ENCODE assay signal across 26 mouse cellular contexts in the genomic region with DNA sequence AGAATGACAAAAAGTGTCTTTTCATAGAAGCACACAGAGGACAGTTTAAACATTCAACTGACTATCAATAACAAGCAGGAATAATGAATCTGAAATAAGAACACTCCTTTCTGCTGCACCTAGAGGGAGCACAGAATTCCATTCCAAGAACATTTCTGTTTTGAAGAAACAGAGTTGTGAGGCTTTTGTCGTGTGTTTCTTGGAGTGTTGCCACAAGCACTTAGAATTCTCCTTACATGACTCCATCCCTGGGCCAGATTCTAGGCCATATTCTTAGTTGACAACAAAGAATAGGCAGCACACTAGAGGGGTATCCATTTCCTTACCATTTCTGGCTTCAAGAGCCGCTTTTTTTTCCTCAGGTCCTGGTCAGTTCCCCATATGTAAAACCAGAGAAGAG.
DNase-seq lines count a peak whose midpoint lies in the region; ATAC-seq and TF ChIP-seq lines count a peak whose summit lies in the region.
"Had no signal": no experiment of that assay in that cellular context is flagged by ENCODE, and none has a peak within 500 bp of the region (broad histone marks: within the 10 kb centered on the region; RNA-seq: fewer than 3 reads in every experiment).

No protein-coding gene starts in this region.

- WGBS in forebrain, postnatal 0 days = 46% methylated on average over 2 of the region's 2 CpGs
- WGBS in forebrain, embryonic 12.5 days = 70% methylated on average over 2 of the region's 2 CpGs
- 50% methylated on average over 2 of the region's 2 CpGs for WGBS in kidney, adult 2 months
- 73% methylated on average over 2 of the region's 2 CpGs for WGBS in midbrain, embryonic 14.5 days
- WGBS in midbrain, embryonic 10.5 days = 79% methylated on average over 2 of the region's 2 CpGs
- WGBS in stomach, postnatal 0 days = 38% methylated on average over 2 of the region's 2 CpGs

- no peak overlapping the region for H3K9ac ChIP-seq in forebrain, postnatal 0 days
- H3K9ac ChIP-seq in forebrain, embryonic 12.5 days = no peak overlapping the region
- H3K9ac ChIP-seq in midbrain, embryonic 14.5 days (replicated peaks; ENCODE audit: low read length) = no peak overlapping the region
- H3K9ac ChIP-seq in stomach, postnatal 0 days (ENCODE audit: low read length) = no peak overlapping the region
- H3K9ac ChIP-seq: embryonic facial prominence, embryonic 12.5 days; forebrain, embryonic 13.5 days; liver, postnatal 0 days; midbrain, embryonic 13.5 days had no signal

- 0 out of 2 replicates have a peak, but pooled peaks have one; percentile 29 for TF ChIP-seq CTCF in forebrain, postnatal 0 days (IDR thresholded peaks at IDR 0.05; ENCODE audit: low read depth)
- no peak for TF ChIP-seq CTCF in kidney, adult 2 months (conservative IDR thresholded peaks at IDR 0.05; ENCODE audit: insufficient read depth, insufficient read length, low read depth, low read length)
- TF ChIP-seq CTCF in stomach, postnatal 0 days (IDR thresholded peaks at IDR 0.05; ENCODE audit: low read depth) = 0 out of 2 replicates have a peak, but pooled peaks have one; percentile 17

- no peak for TF ChIP-seq EP300 in stomach, postnatal 0 days (optimal IDR thresholded peaks at IDR 0.05)

- H3K4me1 ChIP-seq in forebrain, postnatal 0 days (ENCODE audit: insufficient read depth) = no peaks in the 10 kb centered on the region
- H3K4me1 ChIP-seq in forebrain, embryonic 12.5 days = no peaks in the 10 kb centered on the region
- no peaks in the 10 kb centered on the region for H3K4me1 ChIP-seq in kidney, adult 2 months (ENCODE audit: control insufficient read depth, insufficient read depth, low read length)
- no peaks in the 10 kb centered on the region for H3K4me1 ChIP-seq in midbrain, embryonic 14.5 days (ENCODE audit: control insufficient read depth, insufficient read depth, low read length)
- no peaks in the 10 kb centered on the region for H3K4me1 ChIP-seq in midbrain, embryonic 10.5 days
- H3K4me1 ChIP-seq in stomach, postnatal 0 days (replicated peaks; ENCODE audit: control insufficient read depth, insufficient read depth) = no peaks in the 10 kb centered on the region
- H3K4me1 ChIP-seq: embryonic facial prominence, embryonic 12.5 days; forebrain, embryonic 13.5 days; midbrain, embryonic 13.5 days had no signal

- no peaks in the 10 kb centered on the region for H3K36me3 ChIP-seq in forebrain, postnatal 0 days (ENCODE audit: insufficient read depth)
- H3K36me3 ChIP-seq in forebrain, embryonic 12.5 days (replicated peaks) = no peaks in the 10 kb centered on the region
- no peaks in the 10 kb centered on the region for H3K36me3 ChIP-seq in kidney, adult 2 months (ENCODE audit: control insufficient read depth, insufficient read depth, low read length)
- H3K36me3 ChIP-seq in midbrain, embryonic 14.5 days (ENCODE audit: control insufficient read depth, insufficient read depth, low read length) = no peaks in the 10 kb centered on the region
- no peaks in the 10 kb centered on the region for H3K36me3 ChIP-seq in midbrain, embryonic 10.5 days
- no peaks in the 10 kb centered on the region for H3K36me3 ChIP-seq in stomach, postnatal 0 days (ENCODE audit: control insufficient read depth, insufficient read depth, low read length)
- H3K36me3 ChIP-seq: embryonic facial prominence, embryonic 12.5 days; midbrain, embryonic 13.5 days had no signal

- no peak overlapping the region for H3K27ac ChIP-seq in forebrain, postnatal 0 days (ENCODE audit: low read depth, low read length)
- no peak overlapping the region for H3K27ac ChIP-seq in forebrain, embryonic 12.5 days
- H3K27ac ChIP-seq in kidney, adult 2 months (ENCODE audit: insufficient read depth, low read depth, low read length) = no peak overlapping the region
- no peak overlapping the region for H3K27ac ChIP-seq in midbrain, embryonic 14.5 days (replicated peaks; ENCODE audit: low read depth, low read length)
- H3K27ac ChIP-seq in midbrain, embryonic 10.5 days (replicated peaks) = no peak overlapping the region
- H3K27ac ChIP-seq in stomach, postnatal 0 days (replicated peaks) = no peak overlapping the region
- H3K27ac ChIP-seq: embryonic facial prominence, embryonic 12.5 days; forebrain, embryonic 13.5 days; midbrain, embryonic 13.5 days had no signal

- no peaks in the 10 kb centered on the region for H3K27me3 ChIP-seq in forebrain, postnatal 0 days (ENCODE audit: insufficient read depth, low read length)
- H3K27me3 ChIP-seq in forebrain, embryonic 12.5 days = no peaks in the 10 kb centered on the region
- no peaks in the 10 kb centered on the region for H3K27me3 ChIP-seq in kidney, adult 2 months (replicated peaks; ENCODE audit: control insufficient read depth, insufficient read depth, low read length)
- H3K27me3 ChIP-seq in midbrain, embryonic 14.5 days (ENCODE audit: control insufficient read depth, insufficient read depth, low read length) = no peaks in the 10 kb centered on the region
- no peaks in the 10 kb centered on the region for H3K27me3 ChIP-seq in midbrain, embryonic 10.5 days (ENCODE audit: low read depth, poor library complexity, severe bottlenecking)
- H3K27me3 ChIP-seq in stomach, postnatal 0 days (ENCODE audit: control insufficient read depth, insufficient read depth, low read length) = no peaks in the 10 kb centered on the region
- H3K27me3 ChIP-seq: embryonic facial prominence, embryonic 12.5 days; forebrain, embryonic 13.5 days; midbrain, embryonic 13.5 days had no signal

- H3K4me2 ChIP-seq in forebrain, postnatal 0 days (ENCODE audit: low read depth) = no peak overlapping the region
- no peak overlapping the region for H3K4me2 ChIP-seq in forebrain, embryonic 12.5 days
- no peak overlapping the region for H3K4me2 ChIP-seq in midbrain, embryonic 14.5 days (ENCODE audit: low read length)
- no peak overlapping the region for H3K4me2 ChIP-seq in stomach, postnatal 0 days (replicated peaks; ENCODE audit: low read depth)
- H3K4me2 ChIP-seq: embryonic facial prominence, embryonic 12.5 days; forebrain, embryonic 13.5 days; heart, embryonic 11.5 days; midbrain, embryonic 13.5 days had no signal

- H3K4me3 ChIP-seq in forebrain, postnatal 0 days (ENCODE audit: low read depth, low read length) = no peak overlapping the region
- no peak overlapping the region for H3K4me3 ChIP-seq in forebrain, embryonic 12.5 days (replicated peaks)
- no peak overlapping the region for H3K4me3 ChIP-seq in kidney, adult 2 months (ENCODE audit: insufficient read depth, low read depth, low read length)
- no peak overlapping the region for H3K4me3 ChIP-seq in midbrain, embryonic 14.5 days (replicated peaks; ENCODE audit: low read depth, low read length)
- no peak overlapping the region for H3K4me3 ChIP-seq in midbrain, embryonic 10.5 days
- no peak overlapping the region for H3K4me3 ChIP-seq in stomach, postnatal 0 days (ENCODE audit: low read depth, low read length)
- H3K4me3 ChIP-seq: embryonic facial prominence, embryonic 12.5 days; erythroblast, embryonic 14.5 days; forebrain, embryonic 13.5 days; midbrain, embryonic 13.5 days; myocyte had no signal

- H3K9me3 ChIP-seq in forebrain, postnatal 0 days (ENCODE audit: low read length) = no peaks in the 10 kb centered on the region
- H3K9me3 ChIP-seq in forebrain, embryonic 12.5 days = no peaks in the 10 kb centered on the region
- H3K9me3 ChIP-seq in midbrain, embryonic 14.5 days (ENCODE audit: control insufficient read depth, low read length) = no peaks in the 10 kb centered on the region
- no peaks in the 10 kb centered on the region for H3K9me3 ChIP-seq in midbrain, embryonic 10.5 days (replicated peaks)
- H3K9me3 ChIP-seq in stomach, postnatal 0 days (ENCODE audit: control insufficient read depth, low read length) = no peaks in the 10 kb centered on the region
- H3K9me3 ChIP-seq: embryonic facial prominence, embryonic 12.5 days; forebrain, embryonic 13.5 days; midbrain, embryonic 13.5 days had no signal

- DNase-seq in forebrain, postnatal 0 days = peak; percentile 30
- peak; percentile 28 for DNase-seq in kidney, postnatal 14 days
- no peak for DNase-seq in kidney, adult 2 months
- DNase-seq in midbrain, embryonic 14.5 days = peak; percentile 11
- no peak for DNase-seq in midbrain, embryonic 10.5 days (ENCODE audit: low spot score)
- DNase-seq in stomach, postnatal 0 days (ENCODE audit: low spot score) = no peak
- no peak for DNase-seq in cerebellum, postnatal 36 days
- DNase-seq: adrenal gland, postnatal 25 days; cerebellum, adult 11 months; cerebellum, postnatal 10 days; gastrocnemius, postnatal 10 days; heart, postnatal 14 days; kidney, adult 8-10 months; kidney, postnatal 25 days; layer of hippocampus, adult 9-11 months; left cerebral cortex, postnatal 4 days; liver, postnatal 0 days; thymus, postnatal 14 days had no signal

- no peak for TF ChIP-seq POLR2A in kidney, adult 2 months (IDR thresholded peaks at IDR 0.05; ENCODE audit: low read depth, low read length)

- no peak for ATAC-seq in forebrain, postnatal 0 days
- no peak for ATAC-seq in forebrain, embryonic 12.5 days (ENCODE audit: low FRiP score)
- ATAC-seq in midbrain, embryonic 14.5 days (ENCODE audit: low FRiP score, low TSS enrichment) = no peak
- ATAC-seq in stomach, postnatal 0 days (ENCODE audit: low FRiP score, low TSS enrichment) = no peak
- ATAC-seq: CD4-positive, CD25-positive, alpha-beta regulatory T cell, adult 4 months; forebrain, embryonic 13.5 days; liver, postnatal 0 days; midbrain, embryonic 13.5 days had no signal

Comparison
In these comparisons a context has a peak if more than half of its experiments do, and no peak if none do; other contexts are left out.
1. DNase-seq: peak in forebrain, postnatal 0 days (single experiment), kidney, postnatal 14 days (single experiment) and midbrain, embryonic 14.5 days (single experiment); none in kidney, adult 2 months (single experiment), midbrain, embryonic 10.5 days (single experiment), stomach, postnatal 0 days (single experiment) and cerebellum, postnatal 36 days (0 of 2).